Mouse (Mus musculus) liver, adult 2 months (tissue): ENCODE results near the gene Creb5. TPM values are rescaled to one million over a fixed set of nuclear protein-coding genes. Genes with fewer than 3 reads are reported as not detected.

Experiments used
- DNase-seq: peaks from one replicate; pipeline ENCODE4 v3.0.0-alpha.2; 2011; ENCODE audit warnings: low read depth, low spot score; ENCODE audit errors: extremely low read depth
- H3K27ac ChIP-seq: fragments of 200-500 bp; replicated peaks from 2 replicates; pipeline ENCODE4 v1.5.1; 2012; ENCODE audit warnings: low read depth, mild to moderate bottlenecking, control low read depth, inconsistent platforms, low read length; ENCODE audit not compliant: insufficient read depth
- H3K27me3 ChIP-seq: fragments of 200-500 bp; 2 replicates; pipeline ENCODE4 v1.6.1; 2012; ENCODE audit warnings: mild to moderate bottlenecking, moderate library complexity, low read length, inconsistent platforms; ENCODE audit not compliant: control insufficient read depth, insufficient read depth
- H3K36me3 ChIP-seq: fragments of 200-500 bp; 2 replicates; pipeline ENCODE4 v1.6.1; 2012; ENCODE audit warnings: low read length, inconsistent platforms; ENCODE audit not compliant: control insufficient read depth, insufficient read depth
- H3K4me1 ChIP-seq: fragments of 200-500 bp; 2 replicates; pipeline ENCODE4 v1.6.1; 2011; ENCODE audit warnings: low read length; ENCODE audit not compliant: control insufficient read depth, insufficient read depth
- H3K4me3 ChIP-seq: fragments of 200-500 bp; 2 replicates; pipeline ENCODE4 v1.5.1; 2011; ENCODE audit warnings: low read depth, mild to moderate bottlenecking, control low read depth, low read length, moderate library complexity; ENCODE audit not compliant: insufficient read depth
- H3K79me2 ChIP-seq: fragments of 200-500 bp; 2 replicates; pipeline ENCODE4 v1.6.1; 2012; ENCODE audit warnings: inconsistent platforms, mild to moderate bottlenecking, low read length, moderate library complexity; ENCODE audit not compliant: control insufficient read depth, insufficient read depth
- H3K9ac ChIP-seq: fragments of 200-500 bp; 2 replicates; pipeline ENCODE4 v1.6.1; 2012; ENCODE audit warnings: low read depth, mild to moderate bottlenecking, control low read depth, inconsistent platforms, low read length
- CTCF ChIP-seq: fragments of 200-500 bp; IDR thresholded peaks from 2 replicates; pipeline ENCODE4 v1.5.1; 2011; ENCODE audit warnings: low read depth, low read length, control low read depth
- POLR2A ChIP-seq: fragments of 200-500 bp; IDR thresholded peaks from 2 replicates; pipeline ENCODE4 v1.6.1; 2011; ENCODE audit warnings: low read length, control low read depth; ENCODE audit not compliant: insufficient read depth; ENCODE audit errors: extremely low read depth
- WGBS: fragments of 180-500 bp; shearing (Covaris S2); methylation state at CpG from one replicate; pipeline ENCODE4 v1.1.7; 2018; 5-methylcytosine and 5-hydroxymethylcytosine counted together
- polyA plus RNA-seq: library from polyadenylated mRNA; depleted of rRNA; stranded (reverse); fragments of >200 nt; gene quantifications from 2 replicates; pipeline ENCODE4 v1.2.3, GENCODE M21; 2012; rRNA removed
- total RNA-seq: library from RNA; depleted of rRNA; stranded (reverse); fragments of >200 nt; gene quantifications from 2 replicates; pipeline ENCODE4 v1.2.3, GENCODE M21; 2014; rRNA removed

Creb5 gene
- total and polyA plus RNA-seq, 2 experiments: 0.02 to 0.18 TPM

- H3K27me3 ChIP-seq: no peaks in the 10 kb centered on the region
- no peaks in the 10 kb centered on the region for H3K36me3 ChIP-seq
- no peak overlapping the region for H3K9ac ChIP-seq
- TF ChIP-seq POLR2A: no peak
- no peak for TF ChIP-seq CTCF
- H3K4me1 ChIP-seq: no peaks in the 10 kb centered on the region
- DNase-seq: no peak
- WGBS: 74% methylated on average over 6 of the region's 6 CpGs
- no peaks in the 10 kb centered on the region for H3K79me2 ChIP-seq
- no peak overlapping the region for H3K4me3 ChIP-seq
- H3K27ac ChIP-seq: no peak overlapping the region
These were observed 448.6 kb downstream of the Creb5 start for GRCm38 (mm10) chr6:53735696-53736095.

DNA sequence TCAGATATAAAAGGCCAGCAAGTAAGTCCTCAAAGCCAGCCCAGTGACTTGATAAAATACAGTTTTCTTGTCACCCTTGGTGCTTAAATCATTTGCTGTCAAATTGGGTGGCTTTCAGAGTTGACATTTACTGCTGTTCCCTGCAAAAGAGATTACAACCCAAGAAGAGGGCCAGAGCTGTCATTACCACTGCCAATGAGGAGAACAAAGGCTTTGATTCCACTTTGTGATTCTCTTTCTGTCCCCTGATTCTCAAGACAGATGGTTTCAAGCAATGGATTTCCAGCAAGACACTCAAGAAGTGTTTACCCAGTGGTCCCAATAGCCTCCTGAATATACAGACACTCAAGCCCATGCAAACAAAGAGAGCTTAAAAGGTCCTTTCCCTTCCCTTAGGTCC lies 451.1 kb downstream of the Creb5 start:
- H3K4me1 ChIP-seq: no peaks in the 10 kb centered on the region
- H3K4me3 ChIP-seq: no peak overlapping the region
- no peaks in the 10 kb centered on the region for H3K79me2 ChIP-seq
- no peak overlapping the region for H3K27ac ChIP-seq
- TF ChIP-seq POLR2A: no peak
- TF ChIP-seq CTCF: no peak
- H3K27me3 ChIP-seq: no peaks in the 10 kb centered on the region
- H3K36me3 ChIP-seq: no peaks in the 10 kb centered on the region
- H3K9ac ChIP-seq: no peak overlapping the region
- DNase-seq: no peak

GRCm38 (mm10) chr6:53741222-53741621 lies 454.2 kb downstream of the Creb5 start:
- no peak for DNase-seq
- TF ChIP-seq CTCF: no peak
- TF ChIP-seq POLR2A: no peak
- Histone ChIP-seq H3K27ac (no peak overlapping the region), H3K4me3 (no peak overlapping the region), H3K27me3 (no peaks in the 10 kb centered on the region), H3K9ac (no peak overlapping the region), H3K36me3 (no peaks in the 10 kb centered on the region), H3K79me2 (no peaks in the 10 kb centered on the region), H3K4me1 (no peaks in the 10 kb centered on the region)
- WGBS: 91% methylated on average over 3 of the region's 3 CpGs

Other genes with a start within 250 kb of the Creb5 start
- gene Jazf1, start 218.6 kb upstream of the Creb5 start, total RNA-seq: 0.74 and 1.6 TPM in 2 replicates
- gene Jazf1, start 218.6 kb upstream of the Creb5 start, polyA plus RNA-seq: 0.29 and 0.48 TPM in 2 replicates